Mouse (Mus musculus): ENCODE measurements around the gene Adsl.
"Not testable (repeated sequence)": the region's sequence is repeated elsewhere in the genome, so short reads cannot be mapped to it uniquely, and the experiment has no call there.

Adsl gene

GRCm38 (mm10) chr15:80948145-80949135, at the start of gene Adsl:
Gene Adsl, plus strand, starts transcription at chr15:80948490.
- peak; percentile 93 for DNase-seq (ENCODE audit: extremely low spot score)

GRCm38 (mm10) chr15:80899806-80900205, 48.5 kb upstream of the Adsl start:
- DNase-seq (ENCODE audit: extremely low spot score): no peak

GRCm38 (mm10) chr15:80901806-80902513, 46.3 kb upstream of the Adsl start:
- no peak for DNase-seq (ENCODE audit: extremely low spot score)

- not testable (repeated sequence) for DNase-seq (ENCODE audit: extremely low spot score)
Measured at GRCm38 (mm10) chr15:80904776-80905175, 43.5 kb upstream of the Adsl start.

GRCm38 (mm10) chr15:80910183-80910582, 38.1 kb upstream of the Adsl start:
- DNase-seq (ENCODE audit: extremely low spot score): no peak

- DNase-seq (ENCODE audit: extremely low spot score): no peak
Measured at GRCm38 (mm10) chr15:80910790-80911531, 37.3 kb upstream of the Adsl start.

GRCm38 (mm10) chr15:80912175-80912574, 36.1 kb upstream of the Adsl start:
- no peak for DNase-seq (ENCODE audit: extremely low spot score)

GRCm38 (mm10) chr15:80913803-80914202, 34.5 kb upstream of the Adsl start:
- no peak for DNase-seq (ENCODE audit: extremely low spot score)

- no peak for DNase-seq (ENCODE audit: extremely low spot score)
Measured at GRCm38 (mm10) chr15:80915850-80916249, 32.4 kb upstream of the Adsl start.

- DNase-seq (ENCODE audit: extremely low spot score): no peak
Measured at GRCm38 (mm10) chr15:80916621-80917020, 31.7 kb upstream of the Adsl start.

GRCm38 (mm10) chr15:80920346-80920745, 27.9 kb upstream of the Adsl start:
- no peak for DNase-seq (ENCODE audit: extremely low spot score)

GRCm38 (mm10) chr15:80921781-80922180, 26.5 kb upstream of the Adsl start:
- no peak for DNase-seq (ENCODE audit: extremely low spot score)

GRCm38 (mm10) chr15:80924211-80924610, 24.1 kb upstream of the Adsl start:
- DNase-seq (ENCODE audit: extremely low spot score): no peak

- DNase-seq (ENCODE audit: extremely low spot score): no peak
Measured at GRCm38 (mm10) chr15:80928811-80929355, 19.4 kb upstream of the Adsl start.

- peak; percentile 39 for DNase-seq (ENCODE audit: extremely low spot score)
Measured at GRCm38 (mm10) chr15:80930048-80930571, 18.2 kb upstream of the Adsl start.

- not testable (repeated sequence) for DNase-seq (ENCODE audit: extremely low spot score)
Measured at GRCm38 (mm10) chr15:80930676-80931320, 17.5 kb upstream of the Adsl start.

GRCm38 (mm10) chr15:80931345-80931960, 16.8 kb upstream of the Adsl start:
- no peak for DNase-seq (ENCODE audit: extremely low spot score)

GRCm38 (mm10) chr15:80934841-80935240, 13.4 kb upstream of the Adsl start:
- no peak for DNase-seq (ENCODE audit: extremely low spot score)

GRCm38 (mm10) chr15:80936686-80937085, 11.6 kb upstream of the Adsl start:
- no peak for DNase-seq (ENCODE audit: extremely low spot score)

- DNase-seq (ENCODE audit: extremely low spot score): no peak
Measured at GRCm38 (mm10) chr15:80938615-80939014, 9.7 kb upstream of the Adsl start.
